Mouse (Mus musculus) layer of hippocampus, postnatal 14 days (tissue): Measurements from ENCODE around the gene Ccr8. TPM values are rescaled to one million over a fixed set of nuclear protein-coding genes. Genes with fewer than 3 reads are reported as not detected.

ENCODE experiments used
- DNase-seq, 2 experiments: peaks; one replicate each; pipeline ENCODE4 v3.0.0; 2021 to 2022; ENCODE audit warnings: low spot score in 2 of 2, mixed read lengths in 1 of 2
- long read RNA-seq, 2 experiments: library from polyadenylated mRNA; stranded (forward); transcript quantifications; one replicate each; pipeline ENCODE4 v2.0.0; 2021
- total RNA-seq, 2 experiments: library from RNA; stranded (reverse); gene quantifications; 2 replicates each; pipeline ENCODE4 v1.2.3; 2021

The Ccr8 gene
- not detected for total RNA-seq
- long read RNA-seq, experiment 1 = 0 reads
- long read RNA-seq, experiment 2 = 0 reads

DNA sequence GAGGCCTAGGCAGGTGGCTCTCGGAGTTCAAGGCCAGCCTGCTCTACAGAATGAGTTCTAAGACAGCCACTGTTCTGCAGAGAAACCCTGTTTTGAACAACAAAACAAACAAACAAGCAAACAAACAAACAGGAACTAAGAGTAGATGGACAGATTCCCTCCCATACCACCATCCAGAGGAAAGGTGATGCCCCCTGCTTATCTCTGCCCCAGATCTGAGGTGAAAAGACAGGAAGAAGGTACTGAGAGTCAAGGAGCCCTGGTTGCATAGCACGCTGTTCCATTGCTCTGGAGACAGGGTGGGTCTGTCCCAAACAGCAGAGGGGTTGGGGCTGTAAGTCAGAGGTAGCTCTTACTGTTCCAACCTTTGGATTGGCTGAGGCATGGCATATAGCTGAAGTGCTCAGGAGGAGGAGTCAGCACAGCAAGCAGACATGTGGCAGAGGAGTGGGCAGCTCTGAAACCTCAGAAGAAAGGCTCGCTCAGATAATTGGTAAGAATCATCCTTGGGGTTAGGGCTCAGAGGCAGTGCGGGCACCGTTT, at the start of gene Ccr8:
TSS of gene Ccr8 (plus strand) at position 419 of the 543 bp plus-strand sequence.
- no peak for DNase-seq

DNA sequence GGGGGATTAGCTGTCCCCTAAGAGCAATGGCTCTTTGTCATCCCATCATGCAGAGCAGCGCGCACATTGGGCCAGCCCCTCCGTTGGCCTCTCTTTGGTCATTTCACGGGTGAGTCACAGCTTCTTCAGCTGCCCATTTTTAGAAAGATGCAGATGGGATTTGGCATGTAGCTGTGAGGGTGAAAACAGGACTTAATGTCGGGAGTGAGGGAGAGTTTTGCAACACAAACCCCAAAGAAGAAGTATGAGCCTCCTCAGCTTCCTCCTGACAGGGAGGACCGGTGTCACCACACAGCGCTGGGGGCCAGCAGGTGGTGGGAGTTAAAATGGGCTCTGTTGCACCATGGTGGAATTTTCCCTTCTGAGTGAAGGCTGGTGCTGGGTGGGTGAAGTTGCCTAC, 48.8 kb upstream of the Ccr8 start:
- peak in 1 of 2 experiments; percentile 21 for DNase-seq

DNA sequence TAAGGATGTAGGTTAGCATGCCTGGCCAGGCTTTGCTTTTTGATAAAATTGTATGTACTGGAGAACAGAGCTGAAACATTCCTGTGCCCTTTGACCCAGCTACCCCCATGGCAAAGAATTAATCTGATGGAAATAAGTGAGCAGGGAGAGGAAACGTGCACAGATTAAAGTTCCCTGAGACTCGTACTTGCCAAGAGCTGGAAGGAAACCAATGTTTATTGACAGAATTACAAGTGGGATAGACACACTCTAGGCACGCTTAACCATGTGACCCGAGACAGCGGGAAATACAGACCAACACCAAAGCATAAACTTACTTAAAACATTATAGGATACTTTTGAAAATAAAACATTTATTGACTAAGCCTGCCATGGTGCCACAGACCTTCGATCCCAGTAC, 43.4 kb upstream of the Ccr8 start:
- no peak for DNase-seq

DNA sequence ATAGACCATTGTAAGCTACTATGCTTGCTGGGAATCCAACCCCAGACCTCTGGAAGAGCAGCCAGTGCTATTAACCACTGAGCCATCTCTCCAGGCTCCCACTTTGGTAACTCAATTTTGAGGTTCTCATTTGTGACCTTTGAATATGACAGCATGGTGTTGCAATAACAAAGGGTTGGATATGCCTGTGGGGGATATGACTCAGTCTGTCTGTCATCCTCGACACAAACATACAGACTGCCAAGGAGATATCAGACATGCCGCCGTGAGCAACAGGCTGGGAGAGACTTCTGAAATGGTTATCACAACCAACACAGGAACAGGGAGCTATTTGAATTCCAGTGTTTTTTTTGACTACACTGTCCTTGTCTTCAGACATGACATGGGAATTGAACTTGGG, 42.5 kb upstream of the Ccr8 start:
- DNase-seq = no peak

DNA sequence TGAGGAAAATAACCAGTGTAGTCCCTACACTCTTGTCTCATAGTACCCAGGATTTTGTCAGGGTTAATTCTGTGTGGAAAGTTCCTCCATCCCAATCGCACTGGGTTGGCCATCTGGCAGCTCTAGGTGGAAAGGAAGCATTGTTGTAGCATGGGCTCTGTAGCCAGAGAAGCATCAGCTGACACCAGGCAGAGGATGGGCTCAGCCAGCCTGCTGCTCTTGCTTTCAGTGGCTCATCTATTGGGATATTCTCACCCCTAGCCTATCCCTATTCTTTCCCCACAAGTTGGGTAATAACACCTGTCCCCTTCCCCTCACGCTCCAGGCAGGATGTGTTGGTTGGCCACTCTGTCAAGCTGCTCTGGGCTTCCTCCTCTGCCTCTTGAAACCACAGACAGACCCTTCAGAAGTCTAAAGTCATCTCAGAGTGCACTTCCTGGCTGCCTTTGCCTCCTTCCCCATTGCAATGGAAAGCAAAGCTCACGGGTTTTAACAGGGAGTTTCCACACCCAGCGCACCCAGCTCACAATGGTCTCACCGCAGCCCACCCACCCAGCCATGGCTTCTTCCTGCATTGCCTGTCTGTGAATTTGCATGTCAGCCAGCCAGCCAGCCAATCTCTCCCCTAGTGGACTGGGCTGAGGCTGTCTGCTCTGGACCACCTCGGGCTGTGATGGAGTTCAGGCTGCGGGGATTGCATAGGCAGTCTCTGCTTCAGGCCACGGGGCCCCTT, 37.2 kb upstream of the Ccr8 start:
- peak in 1 of 2 experiments; percentile 42 for DNase-seq

DNA sequence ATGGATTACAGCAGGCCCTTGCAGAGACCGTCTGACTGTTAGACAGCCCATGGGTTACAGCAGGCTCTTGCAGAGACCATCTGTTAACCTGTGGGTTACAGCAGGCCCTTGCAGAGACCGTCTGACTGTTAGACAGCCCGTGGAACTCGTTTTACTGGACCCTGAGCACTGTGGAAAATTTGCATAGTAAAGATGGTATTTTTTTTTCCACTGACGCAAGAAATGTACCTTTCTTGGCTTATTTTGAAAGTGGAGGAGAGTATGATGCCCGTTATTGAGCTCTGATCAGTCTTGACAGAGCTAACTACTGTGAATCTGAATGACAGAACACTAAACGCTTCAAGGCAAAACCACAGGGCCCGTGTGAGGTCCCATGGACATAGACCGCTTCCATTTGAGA, 35.7 kb upstream of the Ccr8 start:
- DNase-seq = no peak

DNA sequence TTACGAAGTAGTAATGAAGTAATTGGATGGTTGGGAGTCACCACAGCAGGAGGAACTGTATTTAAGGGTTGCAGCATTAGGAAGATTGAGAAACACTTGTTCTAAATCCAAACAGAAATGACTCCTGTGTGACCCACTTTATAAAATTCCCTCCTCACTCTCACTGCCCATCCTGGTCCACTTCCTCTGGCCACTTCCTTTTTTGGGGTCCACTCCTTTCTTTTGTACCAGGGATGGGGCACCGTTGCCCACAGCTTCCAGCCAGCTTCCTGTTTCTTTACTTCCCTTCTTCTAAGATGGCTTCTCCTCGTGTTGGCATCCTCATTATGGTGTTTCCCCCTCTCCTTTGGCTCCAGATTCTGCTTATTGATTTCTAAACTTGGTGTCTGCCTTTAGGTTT, 33.2 kb upstream of the Ccr8 start:
- DNase-seq = no peak

DNA sequence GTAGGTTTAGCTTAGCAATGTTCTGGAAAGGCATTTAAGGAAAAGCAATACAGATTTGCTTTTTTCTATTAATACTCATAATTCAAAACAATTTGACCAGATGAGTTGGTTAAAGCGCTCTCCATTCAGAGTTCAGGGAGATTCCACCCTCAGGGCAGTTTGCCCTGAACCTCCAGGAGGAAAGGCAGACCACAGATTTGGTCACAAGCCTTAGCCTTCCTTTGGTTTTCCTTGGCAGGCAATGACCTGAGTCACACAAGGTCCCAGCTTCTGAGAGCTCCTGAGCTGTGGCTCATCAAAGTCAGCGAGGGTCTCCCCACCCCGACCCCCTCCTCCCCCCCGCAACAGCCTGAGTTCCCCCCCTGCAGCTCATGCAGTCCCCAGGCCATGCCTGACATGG, 27.6 kb upstream of the Ccr8 start:
- no peak for DNase-seq

DNA sequence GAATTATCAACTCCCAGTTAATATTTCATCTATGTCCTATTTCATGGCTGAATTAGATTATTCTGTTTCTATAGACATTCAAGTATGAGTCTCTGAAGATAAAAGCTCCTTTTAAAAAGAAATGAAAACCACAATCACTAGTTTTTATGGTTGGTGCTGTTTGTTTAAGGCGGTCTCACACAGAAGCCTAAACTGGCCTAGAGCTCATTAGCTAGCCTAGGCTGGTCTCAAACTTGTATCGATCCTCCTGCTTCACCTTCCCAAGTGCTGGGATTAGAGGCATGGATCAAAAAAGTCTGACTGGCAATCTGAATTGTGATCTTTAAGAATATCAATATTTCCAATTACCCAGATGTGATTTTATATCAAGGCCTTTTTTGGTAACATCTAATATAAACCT, 24.3 kb upstream of the Ccr8 start:
- no peak for DNase-seq

DNA sequence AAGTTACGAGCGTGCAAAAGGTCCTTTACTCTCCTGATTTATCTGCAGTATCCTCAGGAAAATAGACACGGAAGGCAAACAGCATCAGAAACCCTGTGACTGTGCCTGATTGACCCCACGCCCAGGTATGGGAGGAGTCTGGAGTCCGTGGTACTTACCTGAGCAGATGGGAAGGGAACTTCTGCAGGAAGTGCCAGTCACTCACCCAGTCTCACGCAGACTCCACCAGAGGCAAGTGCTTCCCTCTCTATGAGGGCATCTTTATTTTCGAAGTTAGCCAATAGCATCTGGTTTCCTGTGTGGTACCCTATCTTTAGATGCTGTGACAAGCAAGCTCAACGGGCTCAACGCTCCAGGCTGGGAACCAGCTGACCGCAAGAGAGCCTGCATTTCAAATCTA, 23.9 kb upstream of the Ccr8 start:
- DNase-seq = no peak

DNA sequence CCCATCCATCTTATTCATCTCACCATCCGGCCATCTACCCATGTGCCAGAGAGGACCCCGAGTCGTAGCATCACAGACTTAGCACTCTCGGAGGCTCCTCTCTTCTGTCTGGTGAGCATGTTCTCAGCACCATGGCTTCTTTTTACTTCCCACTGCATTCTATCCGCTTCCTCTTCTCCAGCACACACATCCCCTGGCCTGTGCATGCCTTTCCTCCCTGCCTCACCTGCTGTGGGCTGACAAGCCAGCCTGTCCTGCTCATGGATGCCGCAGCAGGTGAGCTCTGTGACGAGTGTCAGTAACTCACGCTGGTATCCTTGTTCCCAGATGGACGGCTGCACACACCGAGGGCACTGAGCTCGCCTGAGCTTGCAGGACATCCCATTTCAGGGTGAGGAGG, 22.1 kb upstream of the Ccr8 start, which contains the start of gene Cx3cr1:
TSS of gene Cx3cr1 (minus strand) at position 101 of the 400 bp plus-strand sequence.
- DNase-seq = no peak

DNA sequence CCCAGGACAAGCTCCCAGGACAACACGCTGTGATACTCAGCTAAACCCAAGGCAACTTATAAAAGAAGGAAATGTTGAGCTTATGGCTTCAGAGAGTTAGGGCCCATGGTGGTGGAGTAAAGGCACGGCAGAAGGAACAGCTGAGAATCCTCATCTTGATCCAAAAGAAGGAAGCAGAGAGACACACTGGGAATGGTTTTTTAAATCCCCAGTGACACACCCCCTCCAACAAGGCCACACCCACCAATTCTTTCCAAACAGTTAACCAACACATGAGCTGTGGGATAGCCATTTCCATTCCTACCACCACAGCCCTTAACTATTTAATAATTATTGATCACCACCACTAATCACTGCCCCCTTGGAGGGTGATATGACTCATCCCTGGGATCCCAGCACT, 20.7 kb upstream of the Ccr8 start:
- no peak for DNase-seq

DNA sequence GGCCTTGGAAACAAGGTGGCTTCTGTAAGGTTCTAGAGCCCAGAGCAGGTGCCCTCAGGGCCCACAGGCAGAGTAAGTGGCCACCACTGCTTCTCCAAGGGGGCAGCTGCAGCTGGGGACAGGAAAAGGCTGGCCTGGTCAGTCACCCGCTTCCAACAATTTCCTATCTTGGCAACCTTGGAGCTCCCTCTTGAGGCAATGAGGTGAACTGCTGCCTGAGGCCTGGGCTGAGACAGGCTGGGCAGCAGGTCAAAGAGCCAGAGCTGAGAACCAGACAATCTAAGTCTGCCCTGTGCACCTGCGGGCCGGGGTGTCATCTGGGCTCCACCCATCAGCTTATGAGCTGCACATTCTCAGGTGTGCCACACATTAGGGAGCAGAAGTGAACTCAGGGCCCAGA, 18.7 kb upstream of the Ccr8 start:
- peak; percentile 73 to 84 for DNase-seq

DNA sequence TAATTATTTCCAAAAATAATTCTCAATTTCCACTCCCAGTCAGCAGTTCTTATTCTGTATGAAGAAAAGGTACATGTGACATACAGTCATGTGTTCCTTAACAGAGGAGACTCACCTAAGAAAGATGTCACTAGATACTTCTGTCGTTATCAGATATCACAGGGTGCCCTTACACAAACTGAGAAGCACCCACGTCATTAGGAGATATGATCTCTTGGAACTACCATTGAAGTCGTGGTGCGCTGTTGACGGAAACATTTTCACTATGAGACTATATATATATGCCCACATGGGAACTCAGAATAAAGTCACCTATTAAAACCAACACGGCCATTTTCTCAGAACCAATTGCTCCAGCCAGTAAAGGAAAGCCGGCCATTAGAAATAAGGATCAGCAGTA, 17.4 kb upstream of the Ccr8 start:
- no peak for DNase-seq

DNA sequence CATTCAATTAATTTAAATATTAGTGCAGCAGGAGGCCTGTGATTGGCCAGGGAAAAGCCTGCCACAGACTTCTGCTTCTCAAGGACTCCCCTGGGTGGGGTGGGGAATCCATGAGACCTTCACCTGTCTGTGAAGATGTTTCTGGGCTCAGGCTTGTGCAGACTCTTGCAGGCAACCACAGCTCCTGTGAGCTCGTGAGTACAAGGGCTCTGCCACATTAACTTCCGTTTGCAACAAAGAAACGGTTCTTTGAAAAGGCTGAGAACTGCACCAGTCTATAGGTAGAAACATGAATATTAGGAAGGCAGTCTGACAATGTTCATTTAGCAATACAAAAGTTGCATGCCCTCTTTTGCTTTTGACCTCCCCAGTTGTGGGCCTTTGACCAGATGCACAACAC, 13.7 kb upstream of the Ccr8 start:
- no peak for DNase-seq

DNA sequence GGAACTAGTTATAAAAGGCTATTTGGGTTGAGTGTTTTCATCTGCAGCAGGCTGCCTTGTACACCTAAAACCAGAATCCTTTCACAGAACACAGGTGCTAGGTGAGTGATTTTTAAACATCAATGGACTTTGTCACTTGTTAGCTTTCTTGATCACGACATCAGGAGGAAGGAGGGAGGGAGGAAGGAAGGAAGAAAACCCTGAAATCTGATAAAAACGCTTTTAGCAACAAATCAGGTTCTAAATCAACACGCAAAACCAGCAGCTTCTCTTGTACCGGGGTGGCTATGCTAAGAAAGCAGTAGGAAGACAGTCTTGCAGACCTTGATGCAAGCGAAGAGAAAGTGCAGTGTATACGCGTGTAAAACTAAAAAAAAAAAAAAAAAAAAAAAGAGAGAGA, 12.0 kb upstream of the Ccr8 start:
- no peak for DNase-seq

DNA sequence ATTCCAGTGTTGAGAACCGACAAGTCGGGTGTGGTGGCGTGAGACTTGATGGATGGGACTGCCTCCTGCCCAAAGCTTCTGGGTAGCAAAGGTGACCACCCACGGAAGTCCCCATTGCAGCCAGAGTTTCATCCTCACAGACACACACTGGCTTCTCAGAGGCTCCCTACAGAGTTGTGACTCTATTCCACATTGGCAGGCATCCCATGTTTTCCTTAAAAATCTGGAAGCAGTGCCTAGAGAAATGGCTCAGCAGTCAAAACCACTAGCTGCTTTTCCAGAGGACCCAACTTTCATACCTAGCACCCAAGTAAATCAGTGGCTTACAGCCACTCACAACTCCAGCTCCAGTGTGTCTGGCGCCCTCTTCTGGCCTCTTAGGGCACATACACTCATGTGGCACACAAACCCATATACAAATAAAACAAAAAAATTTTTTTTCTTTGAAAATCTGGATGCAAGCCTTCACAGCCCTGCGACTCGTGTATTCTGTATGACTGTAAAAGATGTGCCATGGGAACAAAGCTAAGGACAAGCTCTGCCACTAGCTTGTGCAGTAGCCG, 11.3 kb upstream of the Ccr8 start:
- peak; percentile 36 to 59 for DNase-seq

DNA sequence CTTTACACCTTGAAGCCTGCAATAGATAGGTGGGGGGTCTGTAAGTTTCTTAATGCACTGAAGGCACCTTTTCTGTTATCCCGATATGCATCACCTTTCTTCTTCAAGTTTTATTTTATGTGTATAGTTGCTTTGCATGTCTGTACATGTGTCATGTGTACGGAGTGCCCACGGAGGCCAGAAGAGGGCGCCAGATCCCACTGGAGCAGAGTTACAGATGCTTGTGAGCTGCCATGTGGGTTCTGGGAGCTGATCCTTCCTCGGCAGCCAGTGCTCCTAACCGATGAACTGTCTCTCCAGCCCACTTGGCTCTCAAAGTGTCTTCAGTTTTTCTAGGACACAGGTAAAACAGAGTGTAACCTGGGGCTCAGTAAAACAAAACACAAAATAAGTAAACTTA, 10.7 kb upstream of the Ccr8 start:
- DNase-seq = no peak

DNA sequence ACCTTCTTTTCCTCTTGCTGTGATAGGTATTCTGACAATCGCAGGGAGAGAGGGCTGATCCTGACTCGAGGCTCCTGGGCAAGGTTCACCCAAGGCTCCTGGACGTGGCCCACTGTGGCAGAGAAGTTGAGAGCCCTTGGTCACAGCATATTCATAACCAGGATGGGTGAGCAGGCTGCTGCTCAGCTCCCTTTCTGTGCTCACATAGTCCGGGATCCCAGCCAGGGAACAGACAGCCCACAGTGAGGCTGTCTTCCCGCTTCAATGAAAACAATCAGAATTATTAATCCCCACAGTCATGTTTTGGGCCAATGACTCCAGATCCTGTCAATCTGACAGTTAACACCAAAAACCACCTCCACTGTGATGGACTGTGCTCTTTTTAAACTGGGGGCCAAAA, 9.9 kb upstream of the Ccr8 start:
- peak; percentile 65 to 82 for DNase-seq

DNA sequence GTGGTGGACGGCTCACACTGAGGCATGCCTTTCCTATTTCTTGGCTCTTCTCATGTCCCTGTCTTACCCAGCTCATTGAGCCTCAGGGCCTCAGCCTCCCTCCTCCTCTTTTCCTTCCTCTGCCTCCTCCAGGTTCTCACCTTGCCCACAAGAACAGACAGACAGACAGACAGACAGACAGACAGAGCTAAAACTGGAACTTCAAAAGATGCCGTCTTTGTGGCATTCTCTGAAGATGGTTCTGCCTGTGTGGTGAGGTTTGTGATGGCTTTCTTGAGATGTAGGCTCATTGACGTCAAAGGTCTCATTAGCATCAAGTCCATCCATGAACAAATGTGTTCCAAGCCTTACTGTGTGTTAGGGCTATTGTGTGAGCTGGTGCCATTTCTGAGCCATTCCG, 9.2 kb upstream of the Ccr8 start:
- no peak for DNase-seq

DNA sequence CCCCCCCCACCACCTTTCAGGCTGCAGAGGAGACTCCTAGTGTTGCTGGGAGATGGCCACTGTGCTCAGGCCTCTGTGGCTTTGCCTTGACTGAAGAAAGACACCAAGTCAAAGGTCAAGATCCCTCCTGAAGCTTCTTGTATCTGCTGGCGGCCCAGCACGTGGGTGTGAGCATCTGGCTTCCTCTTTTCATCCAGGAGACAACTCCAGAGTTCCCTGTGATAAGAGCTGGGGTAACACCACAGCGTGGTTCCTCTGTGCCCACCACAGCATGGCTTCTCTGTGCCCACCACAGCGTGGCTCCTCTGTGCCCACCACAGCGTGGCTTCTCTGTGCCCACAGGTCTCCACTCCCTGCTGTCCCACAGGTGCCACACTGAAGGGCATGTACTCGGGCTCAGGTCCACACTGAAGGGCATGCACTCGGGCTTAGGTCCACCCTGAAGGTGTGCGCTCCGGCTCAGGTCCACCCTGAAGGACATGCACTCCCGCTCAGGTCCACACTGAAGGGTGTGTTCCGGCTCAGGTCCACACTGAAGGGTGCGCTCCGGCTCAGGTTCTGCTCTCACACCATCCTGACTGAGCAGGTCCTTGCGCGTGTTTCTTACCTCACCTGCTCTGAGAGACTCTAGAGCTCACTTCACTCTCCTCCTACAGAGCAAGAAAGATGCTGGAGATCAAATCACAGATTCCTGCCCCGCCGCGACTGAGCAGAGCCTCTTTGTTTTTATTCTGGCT, 8.6 kb upstream of the Ccr8 start:
- DNase-seq = no peak

DNA sequence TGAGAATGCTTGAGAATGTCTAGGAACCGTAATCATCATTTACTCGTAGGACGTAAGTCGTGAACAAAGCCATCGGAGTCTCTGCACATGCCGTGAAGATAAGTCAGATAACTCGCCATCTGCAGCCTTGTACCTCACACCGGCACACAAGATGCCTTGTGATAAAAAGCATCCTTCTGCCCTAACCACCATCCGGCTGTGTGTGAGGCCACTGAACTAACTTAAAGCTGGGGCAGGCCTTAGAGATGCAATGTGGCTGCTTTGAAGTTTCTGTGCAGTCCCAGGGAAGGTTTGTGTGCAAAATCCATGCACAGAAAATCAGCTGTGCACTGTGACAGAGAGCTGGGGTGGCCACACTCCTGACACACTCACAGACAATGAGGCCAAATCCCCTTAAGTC, 7.5 kb upstream of the Ccr8 start:
- no peak for DNase-seq
